Mouse (Mus musculus) CH12.LX (cell line): ENCODE measurements around the gene Tex14.

Source experiments
- CTCF ChIP-seq, 2 experiments: IDR thresholded peaks in 1 of 2; conservative IDR thresholded peaks in 1 of 2; 2 replicates each; pipeline ENCODE4 v1.5.1; 2011 to 2012; ENCODE audit warnings: low read depth in 2 of 2, low read length in 2 of 2, improper control_type of control experiment in 1 of 2, inconsistent platforms in 1 of 2, mild to moderate bottlenecking in 1 of 2, moderate library complexity in 1 of 2
- HCFC1 ChIP-seq: IDR thresholded peaks from 2 replicates; pipeline ENCODE4 v1.6.1; 2012; ENCODE audit warnings: low read depth, mild to moderate bottlenecking, inconsistent platforms, low read length, improper control_type of control experiment
- MAFK ChIP-seq: IDR thresholded peaks from 2 replicates; pipeline ENCODE4 v1.6.1; 2011; ENCODE audit warnings: low read length, improper control_type of control experiment; ENCODE audit not compliant: insufficient replicate concordance
- POLR2A ChIP-seq: IDR thresholded peaks from 2 replicates; pipeline ENCODE4 v1.6.1; 2011; ENCODE audit warnings: low read depth, mild to moderate bottlenecking, improper control_type of control experiment, low read length
- ZNF384 ChIP-seq: IDR thresholded peaks from 2 replicates; pipeline ENCODE4 v1.6.1; 2012; ENCODE audit warnings: low read depth, low read length, improper control_type of control experiment, inconsistent platforms

- TF ChIP-seq HCFC1: no peak
- peak in 1 of 2 experiments; percentile 60; a peak in 2 of 4 replicates for TF ChIP-seq CTCF (conservative IDR thresholded peaks at IDR 0.05 in 1 of 2, IDR thresholded peaks at IDR 0.05 in 1 of 2; ENCODE audit: low read depth in 2 of 2, low read length in 2 of 2)
- TF ChIP-seq ZNF384: no peak; the same call in 1 of the 2 replicates
- TF ChIP-seq POLR2A: no peak
- no peak for TF ChIP-seq MAFK
Measured at GRCm38 (mm10) chr11:87447429-87447828, 42.6 kb downstream of the Tex14 start.
